Comparison of ENCODE assay signal across 9 mouse cellular contexts in genomic region chr6:53143846-53144584, GRCm38 (mm10).
A peak's percentile ranks its signal among the peaks of the same experiment; 100 is the strongest.
DNase-seq lines count a peak whose midpoint lies in the region; ATAC-seq and TF ChIP-seq lines count a peak whose summit lies in the region.
"Had no signal": no experiment of that assay in that cellular context is flagged by ENCODE, and none has a peak within 500 bp of the region (broad histone marks: within the 10 kb centered on the region; RNA-seq: fewer than 3 reads in every experiment).

No protein-coding gene starts in this region.

- no peaks in the 10 kb centered on the region for H3K9me3 ChIP-seq in embryonic facial prominence, embryonic 11.5 days (replicated peaks; ENCODE audit: control insufficient read depth, low read length)
- no peaks in the 10 kb centered on the region for H3K9me3 ChIP-seq in hindbrain, embryonic 13.5 days
- no peaks in the 10 kb centered on the region for H3K9me3 ChIP-seq in limb, embryonic 10.5 days (replicated peaks)

- peak; percentile 32; the same call in 1 of the 2 replicates for TF ChIP-seq CTCF in spleen, adult 2 months (IDR thresholded peaks at IDR 0.05; ENCODE audit: extremely low read depth, insufficient read depth, insufficient read length, insufficient replicate concordance)

- 34% methylated on average over 4 of the region's 4 CpGs for WGBS in spleen, adult 2 months
- 18% methylated on average over 4 of the region's 4 CpGs for WGBS in embryonic facial prominence, embryonic 11.5 days
- WGBS in hindbrain, embryonic 13.5 days = 13% methylated on average over 4 of the region's 4 CpGs
- WGBS in limb, embryonic 10.5 days = 36% methylated on average over 4 of the region's 4 CpGs

- no peak overlapping the region for H3K4me3 ChIP-seq in spleen, adult 2 months (ENCODE audit: extremely low read depth, insufficient read depth, insufficient read length)
- H3K4me3 ChIP-seq in embryonic facial prominence, embryonic 11.5 days (ENCODE audit: low read depth, low read length) = no peak overlapping the region
- no peak overlapping the region for H3K4me3 ChIP-seq in hindbrain, embryonic 13.5 days
- no peak overlapping the region for H3K4me3 ChIP-seq in limb, embryonic 10.5 days
- H3K4me3 ChIP-seq: myocyte had no signal

- no peak overlapping the region for H3K9ac ChIP-seq in embryonic facial prominence, embryonic 11.5 days (replicated peaks; ENCODE audit: low read length)
- no peak overlapping the region for H3K9ac ChIP-seq in hindbrain, embryonic 13.5 days

- H3K36me3 ChIP-seq in spleen, adult 2 months (ENCODE audit: control insufficient read depth, insufficient read depth, low read length) = no peaks in the 10 kb centered on the region
- H3K36me3 ChIP-seq in embryonic facial prominence, embryonic 11.5 days (replicated peaks; ENCODE audit: control insufficient read depth, insufficient read depth, low read depth, low read length) = no peaks in the 10 kb centered on the region
- H3K36me3 ChIP-seq in hindbrain, embryonic 13.5 days = no peaks in the 10 kb centered on the region
- H3K36me3 ChIP-seq in limb, embryonic 10.5 days = no peaks in the 10 kb centered on the region

- H3K4me1 ChIP-seq in spleen, adult 2 months (ENCODE audit: control insufficient read depth, insufficient read depth, insufficient read length) = no peaks in the 10 kb centered on the region
- no peaks in the 10 kb centered on the region for H3K4me1 ChIP-seq in embryonic facial prominence, embryonic 11.5 days (ENCODE audit: control insufficient read depth, insufficient read depth, low read length)
- 0 out of 2 replicates have a peak, but pooled peaks cover 6% of the 10 kb centered on the region for H3K4me1 ChIP-seq in hindbrain, embryonic 13.5 days (replicated peaks)
- peaks cover 9% of the 10 kb centered on the region for H3K4me1 ChIP-seq in limb, embryonic 10.5 days

- ATAC-seq in embryonic facial prominence, embryonic 11.5 days (replicated peaks; ENCODE audit: insufficient number of reproducible peaks, low FRiP score, low TSS enrichment, low read depth) = no peak
- ATAC-seq in hindbrain, embryonic 13.5 days (ENCODE audit: low FRiP score) = peak; percentile 49; the same call in 1 of the 2 replicates

- no peak overlapping the region for H3K27ac ChIP-seq in spleen, adult 2 months (ENCODE audit: insufficient read depth, low read length)
- H3K27ac ChIP-seq in embryonic facial prominence, embryonic 11.5 days (replicated peaks; ENCODE audit: low read depth, low read length) = 0 out of 2 replicates have a peak overlapping the region, but pooled peaks have one; percentile 28
- no peak overlapping the region for H3K27ac ChIP-seq in hindbrain, embryonic 13.5 days
- peak overlapping the region; percentile 4; the same call in 1 of the 2 replicates for H3K27ac ChIP-seq in limb, embryonic 10.5 days

- TF ChIP-seq POLR2A in spleen, adult 2 months (IDR thresholded peaks at IDR 0.05; ENCODE audit: low read depth, low read length) = no peak

- DNase-seq in spleen, adult 2 months (ENCODE audit: low read depth in 1 of 2, low spot score in 2 of 2) = no peak
- DNase-seq in spleen, postnatal 36 days (ENCODE audit: low spot score in 2 of 2) = no peak
- peak; percentile 35 for DNase-seq in adrenal gland, postnatal 25 days
- peak; percentile 86 for DNase-seq in embryonic facial prominence, embryonic 11.5 days (ENCODE audit: low spot score)
- peak; percentile 70 for DNase-seq in limb, embryonic 10.5 days (ENCODE audit: low spot score)
- peak; percentile 18 for DNase-seq in right cerebral cortex, adult 18-20 months
- DNase-seq in spleen, adult 12 weeks (ENCODE audit: low spot score) = no peak

- H3K27me3 ChIP-seq in spleen, adult 2 months (ENCODE audit: control insufficient read depth, insufficient read depth, low read length) = no peaks in the 10 kb centered on the region; the same call in 1 of the 2 replicates
- no peaks in the 10 kb centered on the region for H3K27me3 ChIP-seq in embryonic facial prominence, embryonic 11.5 days (ENCODE audit: control insufficient read depth, insufficient read depth, low read length)
- 0 out of 2 replicates have a peak, but pooled peaks cover 7% of the 10 kb centered on the region for H3K27me3 ChIP-seq in hindbrain, embryonic 13.5 days
- no peaks in the 10 kb centered on the region for H3K27me3 ChIP-seq in limb, embryonic 10.5 days (ENCODE audit: low read depth, poor library complexity, severe bottlenecking)

- H3K4me2 ChIP-seq in embryonic facial prominence, embryonic 11.5 days (ENCODE audit: low read depth, low read length) = no peak overlapping the region
- H3K4me2 ChIP-seq in hindbrain, embryonic 13.5 days = no peak overlapping the region

Comparison
In these comparisons a context has a peak if more than half of its experiments do, and no peak if none do; other contexts are left out.
1. DNase-seq: peak in adrenal gland, postnatal 25 days (single experiment), embryonic facial prominence, embryonic 11.5 days (single experiment), limb, embryonic 10.5 days (single experiment) and right cerebral cortex, adult 18-20 months (single experiment); none in spleen, adult 2 months (0 of 2), spleen, postnatal 36 days (0 of 2) and spleen, adult 12 weeks (single experiment).
2. H3K27ac ChIP-seq: peak in embryonic facial prominence, embryonic 11.5 days (single experiment) and limb, embryonic 10.5 days (single experiment); none in spleen, adult 2 months (single experiment) and hindbrain, embryonic 13.5 days (single experiment).